Mouse (Mus musculus): Measurements from ENCODE around the gene Eya2. TPM values are rescaled to one million over a fixed set of nuclear protein-coding genes. Genes with fewer than 3 reads are reported as not detected.

The Eya2 gene
- polyA plus RNA-seq, 1 experiment from 2014 or later = 49.2 TPM

DNA sequence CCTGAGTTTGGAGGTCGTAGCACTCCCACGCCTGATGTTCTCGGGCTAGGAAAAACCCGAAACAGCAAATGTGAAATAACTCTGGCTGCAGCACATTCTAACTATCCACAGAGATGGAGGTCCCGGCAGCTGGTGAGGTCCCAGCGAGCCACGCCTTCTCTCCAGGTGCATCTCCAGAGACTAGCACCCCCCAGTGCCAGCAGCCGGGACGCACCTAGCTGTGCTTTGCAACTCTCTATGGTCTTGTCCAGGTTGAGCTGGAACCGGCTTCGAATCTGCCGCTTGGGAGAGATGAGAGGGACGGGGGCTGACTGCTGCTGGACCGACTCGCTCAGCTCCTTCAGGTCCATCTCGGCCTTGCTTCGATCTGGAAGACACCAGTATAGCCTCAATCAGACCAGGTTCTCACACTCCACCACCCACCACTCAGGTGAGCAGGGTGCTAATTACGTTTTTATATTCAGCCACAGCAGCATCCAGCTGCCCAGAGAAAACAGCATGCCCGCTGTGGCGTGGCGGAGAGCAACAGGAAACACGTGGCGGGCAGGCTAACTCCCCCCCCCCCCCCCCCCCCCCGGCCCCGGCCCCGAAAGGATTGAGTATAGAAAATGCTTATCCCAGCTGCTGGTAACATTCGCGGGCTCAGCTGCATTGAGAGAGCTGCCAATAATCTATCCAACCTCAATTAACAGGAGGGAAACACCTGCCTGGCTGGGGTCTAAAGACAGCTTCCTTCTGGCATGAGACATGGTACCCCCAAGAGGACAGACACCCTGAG is 220.5 kb downstream of the Eya2 start:
- DNase-seq (ENCODE audit: low read depth, low spot score) = no peak
- POLR2A ChIA-PET = interaction anchor here (0.5 to 0.8 kb wide), 4 partner anchors 13 to 94 kb away, joined by 3 to 4 read pairs (median 3); no protein-coding TSS in a partner anchor
- no peak for TF ChIP-seq CTCF (IDR thresholded peaks at IDR 0.05)
- CTCF ChIA-PET = no interaction called here
- no peak for ATAC-seq
- no peaks in the 10 kb centered on the region for H3K27me3 ChIP-seq
- in situ Hi-C loops (cut with MboI; ENCODE audit: low pct_unique_long_range_greater_than_20kb) = no loop called here

DNA sequence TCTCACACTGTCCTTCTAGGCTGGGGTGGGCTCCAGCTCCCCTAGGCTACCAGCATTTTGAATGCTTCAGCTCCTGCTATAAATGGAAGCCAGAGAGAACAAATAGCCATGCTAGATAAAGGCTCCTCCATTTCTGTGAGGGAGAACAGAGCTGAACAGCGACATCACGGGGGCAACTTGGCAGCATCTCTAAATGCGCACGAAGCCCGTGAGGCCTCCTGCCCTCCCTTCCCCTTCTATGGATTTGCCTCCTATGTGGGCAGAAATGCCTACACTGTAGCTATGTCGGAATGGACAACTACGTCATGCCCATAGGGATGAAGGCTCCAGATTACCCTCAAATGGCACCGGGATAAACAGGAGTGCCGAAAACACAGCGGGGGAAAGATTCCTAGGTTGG is 222.6 kb downstream of the Eya2 start:
- H3K27me3 ChIP-seq = no peaks in the 10 kb centered on the region
- no peak for ATAC-seq
- in situ Hi-C loops (cut with MboI; ENCODE audit: low pct_unique_long_range_greater_than_20kb) = no loop called here
- no peak for TF ChIP-seq CTCF (IDR thresholded peaks at IDR 0.05)
- ChIA-PET CTCF (interaction anchor here (0.7 to 1.8 kb wide), 3 partner anchors 34 to 67 kb away, joined by 3 to 4 read pairs (median 3); no protein-coding TSS in a partner anchor), POLR2A (interaction anchor here (1.0 to 2.2 kb wide), 2 partner anchors 9 to 68 kb away, joined by 4 to 7 read pairs; no protein-coding TSS in a partner anchor)
- no peak for DNase-seq (ENCODE audit: low read depth, low spot score)

DNA sequence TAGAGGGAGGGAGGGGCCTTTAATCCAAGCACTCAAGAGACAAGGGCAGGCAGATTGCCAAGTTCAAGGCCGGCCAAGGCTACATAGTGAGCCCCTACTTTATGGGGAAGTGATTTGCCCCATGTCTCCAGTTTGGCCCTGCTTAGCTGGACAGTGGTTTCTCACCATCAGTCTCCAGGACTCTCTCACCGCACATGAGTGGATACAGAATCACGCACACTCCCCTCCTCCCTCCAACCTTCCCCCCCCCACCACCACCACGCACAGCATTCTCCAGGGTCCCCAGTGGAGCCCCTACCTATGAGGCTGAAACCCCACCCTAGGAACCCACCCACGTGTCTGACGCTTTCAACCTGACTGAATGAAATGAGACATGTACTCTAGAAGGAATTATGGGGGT is 223.7 kb downstream of the Eya2 start:
- in situ Hi-C loops (cut with MboI; ENCODE audit: low pct_unique_long_range_greater_than_20kb) = no loop called here
- CTCF ChIA-PET = interaction anchor here (1.0 to 1.7 kb wide), 4 partner anchors 54 to 226 kb away, joined by 3 to 4 read pairs (median 4); partner anchors contain the start of gene Zmynd8
- ATAC-seq = no peak
- H3K27me3 ChIP-seq = no peaks in the 10 kb centered on the region
- TF ChIP-seq CTCF (IDR thresholded peaks at IDR 0.05) = no peak
- DNase-seq (ENCODE audit: low read depth, low spot score) = no peak
- POLR2A ChIA-PET = interaction anchor here (0.9 to 2.2 kb wide), 2 partner anchors 67 to 96 kb away, joined by 3 to 7 read pairs; no protein-coding TSS in a partner anchor

DNA sequence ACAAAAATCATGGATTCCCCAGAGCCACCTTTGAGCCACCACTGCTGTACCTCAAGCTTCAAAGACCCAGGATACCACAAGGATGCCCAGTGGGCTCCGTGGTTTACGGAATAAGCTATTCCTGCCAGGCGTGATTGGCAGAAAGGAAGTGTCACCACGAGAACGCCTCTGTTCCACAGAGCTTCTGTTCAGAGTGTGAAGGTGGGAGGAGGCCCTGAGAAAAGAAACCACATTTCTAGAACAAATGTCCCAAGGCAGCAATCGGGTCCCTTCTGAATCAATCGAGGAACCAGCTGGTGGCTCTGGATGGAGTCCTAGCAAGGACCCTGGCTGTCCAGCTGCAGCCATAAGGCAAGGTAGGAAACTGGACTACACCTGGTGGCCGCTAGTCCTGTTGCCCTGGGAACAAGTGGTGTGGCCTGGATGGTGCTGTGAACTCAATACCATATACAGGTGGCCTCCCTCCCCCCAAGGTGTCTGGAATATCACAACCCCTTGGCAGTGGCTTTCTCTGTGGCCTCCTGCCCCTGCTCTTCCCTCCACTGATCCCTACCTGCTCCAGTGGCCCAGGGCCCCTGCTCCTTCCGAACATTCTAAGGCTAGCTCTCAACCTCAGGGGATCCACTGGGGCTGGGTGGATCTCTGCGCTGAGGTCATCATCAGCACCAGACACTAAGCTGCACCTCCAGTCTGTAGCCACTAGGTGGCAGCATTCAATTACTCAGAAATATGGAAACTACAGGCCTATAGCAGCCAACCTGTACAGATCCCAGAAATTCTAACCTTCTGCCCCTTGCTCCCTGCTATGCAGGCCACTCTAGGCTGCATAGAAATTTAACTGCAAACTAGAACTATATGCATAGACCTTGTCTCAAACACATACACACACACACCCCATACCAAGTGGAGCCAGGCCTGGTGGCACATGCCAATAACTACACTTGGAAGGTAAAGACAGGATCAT is 224.4 kb downstream of the Eya2 start:
- H3K27me3 ChIP-seq = no peaks in the 10 kb centered on the region
- DNase-seq (ENCODE audit: low read depth, low spot score) (no peak), ATAC-seq (peak; percentile 77)
- TF ChIP-seq CTCF (IDR thresholded peaks at IDR 0.05) = peak; percentile 84
- CTCF ChIA-PET = interaction anchor here (0.7 to 2.9 kb wide), 16 partner anchors 8 to 226 kb away, joined by 3 to 14 read pairs (median 4); partner anchors contain the start of gene Zmynd8
- in situ Hi-C loops (cut with MboI; ENCODE audit: low pct_unique_long_range_greater_than_20kb) = no loop called here
- POLR2A ChIA-PET = interaction anchor here (0.9 to 2.2 kb wide), 2 partner anchors 66 to 95 kb away, joined by 3 to 7 read pairs; no protein-coding TSS in a partner anchor

DNA sequence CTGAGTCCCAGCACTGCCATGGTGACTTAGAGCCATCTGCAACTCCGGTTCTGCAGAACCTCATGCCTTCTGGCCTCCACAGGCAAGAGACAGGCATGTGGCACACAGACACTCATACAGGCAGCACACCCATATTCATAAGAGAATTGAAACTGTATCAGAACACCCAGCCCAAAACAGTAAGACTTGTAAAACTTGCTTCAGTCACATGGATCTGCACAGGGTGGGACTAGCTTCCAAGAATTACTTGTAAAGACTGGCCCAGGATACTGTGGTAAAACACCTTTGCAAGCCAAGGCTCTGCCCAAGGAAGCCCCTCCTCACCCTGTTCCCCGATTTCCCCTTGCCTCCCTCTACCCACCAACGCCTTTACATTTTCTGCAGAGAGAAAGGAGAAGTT is 225.2 kb downstream of the Eya2 start:
- in situ Hi-C loops (cut with MboI; ENCODE audit: low pct_unique_long_range_greater_than_20kb) = loop anchor here (5.0 kb wide), 1 partner anchor 222 kb away; no protein-coding TSS in a partner anchor
- no peak for DNase-seq (ENCODE audit: low read depth, low spot score)
- no peaks in the 10 kb centered on the region for H3K27me3 ChIP-seq
- ChIA-PET CTCF (interaction anchor here (0.9 to 2.9 kb wide), 11 partner anchors 9 to 98 kb away, joined by 3 to 14 read pairs (median 4); no protein-coding TSS in a partner anchor), POLR2A (interaction anchor here (1.1 kb wide), 1 partner anchor 41 kb away, joined by 3 read pairs; no protein-coding TSS in a partner anchor)
- ATAC-seq = no peak
- TF ChIP-seq CTCF (IDR thresholded peaks at IDR 0.05) = no peak

DNA sequence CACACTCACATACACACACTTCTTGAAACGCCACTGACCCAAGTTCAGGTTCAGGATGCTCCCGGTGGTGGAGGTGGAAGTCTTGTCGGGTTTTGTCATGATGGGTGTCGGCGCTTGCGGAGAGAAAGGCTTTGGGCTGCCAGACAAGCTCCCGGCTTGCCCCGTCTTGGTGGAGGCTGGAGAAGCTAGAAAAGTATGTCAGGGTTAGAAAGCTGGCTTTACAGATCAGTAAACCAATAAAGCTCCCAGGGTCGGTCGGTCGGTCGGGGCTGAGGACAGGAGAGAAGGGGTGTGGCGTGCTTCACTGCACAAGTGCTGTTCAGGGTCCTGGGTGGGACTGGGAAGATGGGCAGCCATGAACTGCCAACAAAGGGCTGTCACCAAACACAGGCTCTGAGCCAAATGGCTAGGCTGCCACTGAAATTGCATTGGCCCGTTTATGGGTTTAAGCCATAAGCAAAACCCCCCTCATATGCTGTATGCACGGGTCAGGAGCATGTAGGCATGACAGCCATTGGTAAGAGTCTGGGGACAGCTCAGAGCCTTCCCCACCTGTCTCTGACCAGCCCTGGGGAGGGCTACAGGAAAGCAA is 225.8 kb downstream of the Eya2 start:
- in situ Hi-C loops (cut with MboI; ENCODE audit: low pct_unique_long_range_greater_than_20kb) = loop anchor here (5.0 kb wide), 1 partner anchor 222 kb away; no protein-coding TSS in a partner anchor
- DNase-seq (ENCODE audit: low read depth, low spot score) (no peak), ATAC-seq (no peak)
- H3K27me3 ChIP-seq = no peaks in the 10 kb centered on the region
- no peak for TF ChIP-seq CTCF (IDR thresholded peaks at IDR 0.05)
- ChIA-PET CTCF (interaction anchor here (0.9 to 2.9 kb wide), 7 partner anchors 15 to 94 kb away, joined by 3 to 14 read pairs (median 3); no protein-coding TSS in a partner anchor), POLR2A (interaction anchor here (1.1 kb wide), 1 partner anchor 42 kb away, joined by 3 read pairs; no protein-coding TSS in a partner anchor)

Other genes with a start within 250 kb of the Eya2 start
- gene Zfp663, start 226.3 kb upstream of the Eya2 start, polyA plus RNA-seq (2021) = not detected
- 8.0 TPM for gene Zfp334, start 206.8 kb upstream of the Eya2 start, polyA plus RNA-seq (2021)
- not detected for gene Ocstamp, start 194.6 kb upstream of the Eya2 start, polyA plus RNA-seq (2021)
- gene Slc13a3, start 121.8 kb upstream of the Eya2 start, polyA plus RNA-seq (2021) = 0.05 TPM
- gene Trp53rka, start 101.7 kb upstream of the Eya2 start, polyA plus RNA-seq (2021) = 17.1 TPM
- not detected for gene Slc2a10, start 91.2 kb upstream of the Eya2 start, polyA plus RNA-seq (2021)